Mouse (Mus musculus) ovary, postnatal 14 days (tissue): Measurements from ENCODE around the gene Zc3h13.

Experiments used
- DNase-seq: peaks from one replicate; pipeline ENCODE4 v3.0.0; 2022; ENCODE audit warnings: low spot score

The Zc3h13 gene

DNA sequence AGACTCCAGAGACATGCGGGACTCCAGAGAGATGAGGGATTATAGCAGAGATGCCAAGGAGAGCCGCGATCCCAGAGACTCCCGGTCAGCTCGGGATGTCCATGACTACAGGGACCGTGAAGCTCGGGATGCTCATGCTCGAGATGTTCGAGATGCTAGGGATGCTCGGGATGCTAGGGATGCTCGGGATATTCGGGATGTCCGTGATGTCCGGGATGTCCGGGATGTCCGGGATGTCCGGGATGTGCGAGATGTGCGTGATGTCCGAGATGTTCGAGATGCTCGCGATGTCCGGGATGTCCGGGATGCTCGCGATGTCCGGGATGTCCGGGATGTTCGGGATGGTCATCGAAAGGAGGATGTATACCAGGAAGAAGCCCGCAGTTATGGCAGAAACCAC is 39.2 kb downstream of the Zc3h13 start:
- DNase-seq = no peak

DNA sequence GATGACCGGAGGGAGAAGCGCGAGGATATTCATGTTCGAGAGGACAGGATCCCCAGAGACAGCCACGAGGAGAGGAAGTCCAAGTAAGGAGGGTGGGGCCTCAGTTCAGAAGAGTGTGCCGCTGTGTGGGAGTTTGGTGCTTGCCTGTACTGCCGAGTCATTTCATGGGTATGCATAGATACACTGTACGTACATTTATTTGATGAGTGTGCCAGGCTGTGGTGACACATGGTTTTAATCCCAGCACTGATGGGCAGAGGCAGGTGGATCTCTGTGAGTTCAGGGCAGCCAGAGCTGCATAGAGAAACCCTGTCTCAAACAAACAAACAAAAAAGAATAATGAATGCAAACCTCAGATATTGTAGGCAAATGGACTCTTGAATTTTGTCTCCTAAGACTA is 43.9 kb downstream of the Zc3h13 start:
- no peak for DNase-seq

DNA sequence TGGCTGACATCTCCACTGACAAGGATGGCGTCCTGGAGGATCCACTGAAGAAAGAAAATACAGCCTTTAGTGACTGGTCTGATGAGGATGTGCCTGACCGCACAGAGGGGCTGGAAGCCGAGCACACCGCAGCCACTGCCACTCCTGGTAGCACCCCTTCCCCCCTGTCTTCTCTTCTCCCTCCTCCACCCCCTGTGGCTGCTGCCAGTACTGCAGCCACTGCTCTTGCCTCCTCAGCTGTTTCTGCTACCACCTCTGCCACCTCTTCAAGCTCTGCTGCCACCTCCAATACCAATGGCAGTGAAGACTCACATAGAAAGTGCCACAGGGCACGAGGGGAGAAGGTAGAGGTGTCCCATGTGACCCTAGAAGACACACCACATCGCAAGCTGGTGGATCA is 46.4 kb downstream of the Zc3h13 start:
- DNase-seq = peak; percentile 3

DNA sequence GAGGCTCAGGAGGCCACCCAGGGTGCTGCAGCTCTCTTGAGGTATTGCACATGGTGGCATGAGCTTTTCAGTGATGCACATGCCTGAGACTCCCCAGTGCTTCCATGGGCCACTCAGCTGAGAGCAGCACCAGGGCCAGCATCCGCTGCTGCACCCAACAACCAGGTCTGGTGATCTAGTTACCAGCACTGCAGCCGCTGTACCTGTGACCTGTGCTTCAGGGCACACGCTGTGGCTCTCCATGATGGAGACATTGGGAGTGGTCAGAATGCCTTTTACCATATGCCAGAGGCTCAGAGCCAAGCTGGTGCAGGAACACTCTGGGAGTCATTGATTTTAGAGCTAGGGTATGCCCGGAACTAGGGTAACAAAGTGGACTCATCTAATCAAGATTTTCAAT is 50.1 kb downstream of the Zc3h13 start:
- DNase-seq = no peak

DNA sequence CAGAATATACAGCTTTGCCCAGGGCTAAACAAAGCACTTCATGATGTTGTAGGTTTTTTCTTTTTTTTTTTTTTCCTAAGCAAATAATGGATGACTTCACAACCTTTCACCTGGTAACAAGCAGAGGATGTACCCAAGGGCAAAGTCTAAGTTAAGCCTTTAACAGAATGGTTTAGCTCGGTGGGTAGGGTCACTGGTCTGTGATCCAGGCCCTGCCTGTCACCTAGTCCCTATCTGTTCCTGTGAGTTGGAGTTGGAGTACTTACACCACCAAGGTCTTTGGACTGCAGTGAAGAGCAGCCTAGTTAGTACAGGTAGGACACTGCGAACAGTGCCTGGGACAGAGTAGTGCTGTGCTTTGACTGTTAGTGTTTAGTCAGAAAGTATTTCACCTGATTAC is 53.7 kb downstream of the Zc3h13 start:
- DNase-seq = no peak

DNA sequence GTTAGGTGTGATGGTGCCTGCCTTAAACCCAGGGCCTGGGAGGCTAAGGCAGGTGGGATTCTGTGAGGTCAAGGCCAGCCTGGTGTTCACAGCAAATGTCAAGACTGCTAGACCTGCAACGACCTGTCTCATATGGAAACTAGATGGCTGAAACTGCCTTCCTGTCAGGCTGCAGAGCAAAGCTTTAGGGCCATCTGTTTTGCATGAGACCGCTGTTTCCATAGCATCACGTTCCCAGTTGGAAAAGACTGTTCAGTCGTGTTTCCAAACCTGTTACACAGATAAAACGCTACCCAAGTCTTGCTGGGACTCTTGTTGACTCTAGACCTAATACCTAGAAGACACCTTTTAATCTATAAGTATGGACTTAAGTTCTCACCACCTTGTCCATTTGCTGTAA is 61.9 kb downstream of the Zc3h13 start:
- no peak for DNase-seq

DNA sequence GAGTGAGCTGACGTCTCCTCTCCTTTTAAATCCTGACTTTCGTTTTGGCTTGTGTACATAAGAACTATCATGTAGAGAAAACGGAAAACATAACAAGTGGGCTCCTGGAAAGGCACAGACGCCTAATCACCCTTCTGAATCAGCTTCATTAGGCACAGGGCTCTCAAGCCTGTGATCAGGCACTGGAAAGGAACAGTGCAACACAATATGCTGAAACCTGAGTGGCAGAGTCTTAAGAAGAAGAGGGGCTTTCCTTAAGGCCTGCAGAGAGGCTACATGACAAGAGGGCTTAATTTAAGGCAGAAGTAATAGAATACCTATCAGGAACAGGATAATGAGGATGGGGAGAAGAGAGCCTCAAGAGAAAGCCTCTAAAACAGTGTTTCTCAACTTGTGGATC is 67.5 kb downstream of the Zc3h13 start:
- DNase-seq = no peak

DNA sequence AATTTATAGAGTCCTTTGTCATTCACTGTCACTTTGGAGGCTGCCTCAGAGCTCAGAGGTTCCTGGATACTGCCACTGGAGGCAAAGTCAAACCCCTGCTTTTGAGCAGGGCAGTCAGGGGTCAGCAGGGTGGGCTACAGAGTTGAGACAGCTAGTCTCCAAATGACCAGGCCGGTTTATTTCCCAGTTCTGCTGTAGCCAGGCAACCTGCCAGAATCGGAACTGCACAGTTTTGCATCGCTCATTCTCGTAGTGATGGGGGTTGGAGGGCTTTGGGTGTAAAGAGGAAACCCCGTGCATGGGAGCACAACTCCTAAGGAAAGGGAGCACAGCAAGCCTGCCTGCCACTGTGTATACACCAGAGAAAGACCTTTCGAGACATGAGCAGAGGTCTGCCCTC is 79.1 kb downstream of the Zc3h13 start:
- DNase-seq = no peak

DNA sequence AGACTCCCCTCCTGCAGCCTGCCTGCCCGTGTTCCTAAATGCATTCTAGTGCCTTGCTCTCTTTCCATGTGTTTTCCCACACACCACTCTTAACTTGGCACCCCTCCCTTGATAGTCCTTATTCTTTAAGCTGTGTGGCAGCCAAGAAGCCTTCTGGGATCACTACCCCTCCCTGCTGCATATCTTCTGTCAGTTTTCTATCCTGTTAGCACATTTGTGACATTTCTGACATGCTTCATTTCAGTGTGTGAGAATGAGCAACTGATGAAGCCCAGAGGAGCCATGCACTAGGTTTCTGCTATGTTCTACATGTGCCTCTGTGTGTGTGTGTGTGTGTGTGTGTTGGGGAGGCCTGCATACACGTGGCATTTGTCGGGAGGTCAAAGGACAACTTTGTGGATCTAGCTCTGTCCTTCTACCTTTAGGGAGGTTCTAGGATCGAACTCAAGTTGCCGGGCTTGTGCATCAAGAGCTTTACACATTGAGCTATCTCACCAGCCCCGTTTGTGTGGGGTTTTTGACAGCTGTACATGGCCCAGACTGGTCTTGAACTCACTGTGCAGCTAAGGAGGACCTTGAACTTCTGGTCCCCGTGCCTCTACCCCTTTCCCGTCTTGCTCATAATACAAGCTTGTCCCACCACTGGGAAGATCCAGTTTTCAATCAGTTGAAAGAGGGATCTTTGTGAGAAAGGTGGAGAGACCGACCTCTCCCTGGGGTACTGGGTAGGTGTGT is 81.3 kb downstream of the Zc3h13 start:
- DNase-seq = no peak

DNA sequence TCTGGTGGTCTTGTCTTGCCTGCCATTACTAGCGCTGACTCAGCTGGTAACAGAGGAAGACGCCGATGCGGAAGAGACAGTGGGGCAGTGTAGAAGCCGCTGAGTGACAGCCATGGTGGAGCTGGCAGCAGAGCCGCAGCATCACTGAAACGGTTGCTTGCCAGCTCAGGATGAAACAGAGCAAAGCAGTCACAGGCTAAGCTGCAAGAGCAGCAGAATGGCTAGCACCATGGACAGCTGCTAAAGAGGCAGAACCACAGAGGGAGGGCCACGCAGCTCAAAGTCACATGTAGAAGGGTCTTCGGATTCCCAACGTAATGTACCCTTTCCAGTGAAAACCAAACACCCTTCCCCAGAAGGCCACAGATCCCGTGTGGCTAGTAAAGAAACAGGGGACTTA is 82.6 kb downstream of the Zc3h13 start:
- DNase-seq = peak; percentile 3

DNA sequence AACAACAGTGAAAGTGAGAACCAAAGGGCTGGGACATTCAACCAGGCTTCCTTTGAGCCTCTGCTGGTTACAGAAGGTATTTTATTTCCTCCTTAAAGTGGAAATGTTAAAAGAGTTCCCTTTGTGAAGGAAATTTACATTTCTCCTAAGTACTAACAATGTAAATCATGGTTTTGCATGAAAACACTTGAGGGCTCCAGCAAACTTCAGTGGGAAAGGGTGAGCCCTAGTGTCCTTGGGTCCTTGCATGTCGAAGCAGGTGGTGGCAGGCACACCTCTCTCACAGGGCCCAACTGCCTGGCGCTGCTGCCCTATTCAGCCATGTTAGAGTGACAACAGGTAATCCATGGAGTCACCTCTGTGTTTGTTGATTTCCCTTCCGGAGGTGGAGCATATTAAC is 83.3 kb downstream of the Zc3h13 start:
- DNase-seq = no peak

DNA sequence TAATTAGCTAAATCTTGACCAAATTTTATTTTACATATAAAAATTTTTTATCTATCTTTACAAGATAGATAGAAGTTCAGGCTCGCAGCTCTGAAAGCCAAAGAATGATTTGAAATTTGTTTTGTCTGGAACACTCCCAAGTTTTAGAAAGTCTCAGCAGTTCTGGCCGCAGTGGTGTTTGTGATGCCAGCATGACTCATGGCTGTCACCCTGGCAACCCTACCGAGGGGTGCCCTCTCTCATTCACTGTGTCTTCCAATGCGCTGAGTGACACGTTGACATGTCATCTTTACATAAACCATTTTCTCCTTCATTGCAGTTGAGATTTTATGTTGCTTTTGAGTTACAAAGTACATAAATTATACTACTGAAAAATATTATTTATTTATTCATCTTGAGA is 85.7 kb downstream of the Zc3h13 start:
- no peak for DNase-seq

DNA sequence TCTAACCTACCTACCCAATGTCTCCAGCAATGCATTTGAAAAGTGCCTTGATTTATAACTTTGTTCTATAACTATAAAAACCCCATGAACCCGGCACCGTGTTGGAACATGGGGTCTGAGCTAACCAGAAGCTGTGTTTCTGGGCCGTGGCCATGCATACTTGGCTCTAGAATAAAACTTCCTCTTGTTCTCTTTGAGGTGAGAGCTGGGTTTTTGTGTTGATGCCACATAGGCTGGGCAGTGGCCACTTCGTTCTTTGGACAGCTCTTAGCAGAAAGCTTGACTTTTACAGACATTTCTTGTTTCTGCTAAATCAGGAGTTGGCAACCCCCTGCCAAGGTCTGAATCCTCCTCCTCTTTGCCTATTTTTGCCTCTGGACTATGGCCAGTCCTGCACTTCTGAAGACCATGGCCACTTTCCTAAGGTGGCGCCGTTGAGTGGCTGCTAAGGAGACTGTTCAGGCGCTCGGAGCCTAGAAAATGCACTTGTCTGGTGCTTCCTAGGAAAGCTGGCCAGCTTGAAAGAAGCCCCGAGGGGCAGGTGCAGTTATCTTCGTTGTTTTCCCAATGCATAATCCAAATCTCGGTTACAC is 90.9 kb downstream of the Zc3h13 start:
- peak; percentile 6 for DNase-seq

DNA sequence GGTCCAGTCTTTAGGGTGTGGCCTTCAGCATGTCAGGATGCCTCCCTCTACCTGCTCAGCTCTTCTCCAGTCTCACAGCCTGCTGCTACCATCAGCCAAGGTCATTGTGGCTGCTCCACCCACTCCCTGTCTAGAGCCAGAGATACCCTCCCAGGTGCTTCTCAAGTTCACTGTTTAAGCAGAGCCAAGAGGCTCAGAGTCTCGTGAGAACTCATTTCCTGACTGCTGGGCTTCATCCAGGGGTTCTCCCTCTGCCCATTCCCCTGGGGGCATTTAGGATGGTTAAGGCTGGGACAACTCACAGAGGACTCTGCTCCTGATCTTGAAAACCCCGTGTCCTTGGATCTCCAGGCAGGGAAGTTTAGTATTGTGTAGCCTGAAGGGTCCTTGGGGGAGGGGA is 92.1 kb downstream of the Zc3h13 start:
- DNase-seq = no peak

DNA sequence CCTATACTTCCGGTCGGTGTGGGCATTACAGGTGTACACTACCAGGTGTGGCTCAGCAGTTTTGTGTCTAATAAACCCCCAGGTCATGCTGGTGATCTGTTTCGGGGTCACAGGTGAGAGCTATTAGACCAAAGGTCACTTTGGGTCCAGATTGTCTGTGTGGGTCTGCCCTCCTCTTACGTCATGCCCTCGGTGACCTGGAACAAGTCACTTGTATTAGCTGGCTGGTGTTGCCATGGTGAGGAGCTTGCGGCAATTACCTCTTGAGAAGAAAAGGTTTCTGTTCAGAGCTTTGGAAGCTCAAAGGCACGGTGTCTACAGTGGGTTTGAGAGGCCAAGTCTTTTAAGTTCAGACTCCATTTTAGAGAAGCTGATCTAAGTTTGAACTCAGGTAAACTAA is 93.4 kb downstream of the Zc3h13 start:
- no peak for DNase-seq
